Mouse (Mus musculus): ENCODE results near the gene Usp30. TPM values are rescaled to one million over a fixed set of nuclear protein-coding genes. Genes with fewer than 3 reads are reported as not detected.

Gene Usp30
- total RNA-seq (2022), result 1 to 10 TPM; 7.8 to 9.4 (median 8.6) TPM

DNA sequence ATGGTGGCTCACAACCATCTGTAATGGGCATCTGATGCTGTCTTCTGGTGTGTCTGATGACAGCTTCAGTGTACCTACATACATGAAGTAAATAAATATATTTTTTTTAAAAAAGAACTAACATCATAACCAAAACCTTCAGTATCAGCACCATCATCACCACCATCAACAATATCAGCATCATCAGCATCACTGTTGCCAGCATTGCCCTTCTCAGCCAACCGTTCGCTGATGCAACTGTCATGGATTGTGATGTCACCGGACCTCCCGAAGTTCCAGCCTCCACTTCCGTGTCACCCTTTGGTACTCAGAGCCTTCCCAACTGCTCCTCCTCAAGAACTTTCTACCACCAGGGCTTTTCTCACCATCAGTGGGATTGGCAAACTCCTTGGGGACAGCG, at the start of gene Usp30:
TSS of gene Usp30 (plus strand) at position 301 of the 400 bp plus-strand sequence.
- no peak for DNase-seq (ENCODE audit: low spot score in 2 of 2)

DNA sequence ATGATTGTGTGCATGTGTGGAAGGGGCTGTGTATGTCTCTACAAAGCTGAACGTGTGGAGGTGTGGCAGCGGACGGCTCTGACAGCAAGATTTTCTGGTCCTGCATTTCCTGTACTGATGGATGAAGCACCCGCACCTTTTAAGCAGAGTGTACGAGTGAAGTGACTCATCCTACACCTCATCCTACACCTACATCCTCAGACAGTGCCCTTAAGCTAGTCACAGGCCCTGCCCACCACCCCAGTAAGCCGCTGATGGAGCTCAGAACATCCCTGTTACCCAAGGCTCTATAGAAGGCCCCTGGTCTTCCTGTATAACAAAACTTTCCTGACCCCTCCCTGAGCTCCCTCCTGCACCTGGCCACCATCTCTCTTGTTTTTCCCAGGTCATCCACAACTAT, 40.9 kb upstream of the Usp30 start:
- no peak for DNase-seq (ENCODE audit: low spot score in 2 of 2)

DNA sequence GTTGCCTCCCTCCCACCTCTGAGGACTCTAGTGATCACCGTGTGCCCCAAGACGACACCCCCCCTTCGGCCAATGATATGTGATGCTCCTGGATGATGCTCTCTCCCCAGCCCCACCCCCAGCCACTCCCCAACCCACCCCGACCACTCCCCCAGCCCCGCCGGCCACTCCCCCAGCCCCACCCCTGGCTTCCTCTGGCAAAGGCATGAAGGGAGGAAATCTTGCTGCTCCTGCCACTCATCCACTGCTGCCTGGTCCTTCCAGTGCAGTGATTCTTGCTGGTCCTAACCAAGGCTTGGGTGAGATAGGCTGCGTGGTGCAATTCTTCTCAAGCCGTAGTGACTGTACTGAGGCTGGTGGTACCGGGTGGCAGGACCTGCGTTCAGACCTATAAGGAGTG, 40.4 kb upstream of the Usp30 start:
- DNase-seq (ENCODE audit: low spot score in 2 of 2), result no peak

DNA sequence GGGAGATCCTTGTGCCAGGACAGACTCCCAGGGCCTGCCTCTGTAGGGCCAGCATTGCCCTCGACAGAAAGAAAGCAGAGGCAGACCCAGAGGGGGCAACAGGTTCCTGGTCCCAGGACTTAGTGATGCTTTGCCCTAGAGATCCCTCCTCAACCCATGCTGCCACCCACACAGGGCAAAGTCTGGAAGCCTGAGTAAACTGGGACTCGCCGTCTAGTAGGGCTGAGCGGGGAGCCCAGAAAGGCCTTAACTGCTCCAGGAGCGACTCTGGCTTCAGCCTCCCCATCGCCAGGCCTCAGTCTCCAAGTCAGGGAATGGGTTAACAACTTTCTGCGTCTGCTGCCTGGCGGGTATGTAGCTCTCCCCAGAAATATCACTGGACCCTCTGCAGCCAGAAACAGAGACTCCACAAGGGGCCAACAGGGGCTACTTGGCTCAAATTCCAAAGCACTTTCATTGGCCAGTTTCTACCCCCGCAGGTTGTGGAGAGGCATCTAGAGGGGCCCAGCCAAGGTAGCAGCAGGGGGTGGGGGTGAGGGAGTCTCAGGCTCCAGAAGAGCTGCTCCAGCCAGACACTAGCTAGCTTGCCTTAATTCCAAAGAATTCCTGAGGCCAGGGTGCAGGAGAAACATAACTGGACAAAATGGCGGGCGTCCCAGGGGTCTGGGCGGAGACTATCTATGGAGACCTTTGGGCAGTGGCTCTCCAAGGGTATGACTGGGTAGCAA, 37.9 kb upstream of the Usp30 start:
- no peak for DNase-seq (ENCODE audit: low spot score in 2 of 2)

DNA sequence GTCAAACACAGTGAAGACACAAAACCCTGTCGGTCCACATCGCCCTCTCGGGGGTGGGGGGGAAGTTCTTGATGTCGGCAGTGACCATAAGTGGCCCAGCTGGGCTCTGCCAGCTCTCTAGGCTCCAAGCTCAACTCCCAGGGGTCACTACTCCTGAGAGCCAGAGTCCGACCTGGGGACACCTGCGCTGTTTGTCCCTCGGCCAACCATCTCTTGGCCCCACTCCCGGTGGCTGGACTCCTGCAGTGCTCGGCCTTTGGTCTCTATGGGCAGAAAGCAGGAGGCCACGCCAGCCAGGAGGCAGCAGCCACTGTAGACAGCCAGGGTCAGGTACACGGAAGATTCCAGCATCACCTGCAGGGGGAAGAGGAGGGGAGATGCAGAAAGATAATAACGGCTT, 37.1 kb upstream of the Usp30 start:
- no peak for DNase-seq (ENCODE audit: low spot score in 2 of 2)

DNA sequence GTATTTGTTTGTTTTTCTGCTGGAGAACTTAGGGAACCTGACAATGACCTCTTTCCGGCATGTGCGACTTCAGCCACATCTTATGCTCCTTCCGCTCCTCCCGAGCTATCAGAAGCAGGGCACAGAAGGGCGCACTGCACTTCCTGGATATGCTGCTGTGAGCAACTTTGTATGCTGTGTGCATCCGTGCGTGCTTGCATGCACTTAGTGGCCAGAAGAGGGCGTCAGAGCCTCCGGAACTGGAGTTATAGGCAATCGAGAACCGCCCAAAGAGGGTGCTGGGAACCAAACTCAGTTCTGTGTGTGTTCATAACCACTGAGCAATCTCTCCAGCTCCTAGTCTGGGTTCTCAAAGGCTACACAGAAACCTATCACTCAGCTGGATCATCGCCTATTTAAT, 34.6 kb upstream of the Usp30 start:
- no peak for DNase-seq (ENCODE audit: low spot score in 2 of 2)

DNA sequence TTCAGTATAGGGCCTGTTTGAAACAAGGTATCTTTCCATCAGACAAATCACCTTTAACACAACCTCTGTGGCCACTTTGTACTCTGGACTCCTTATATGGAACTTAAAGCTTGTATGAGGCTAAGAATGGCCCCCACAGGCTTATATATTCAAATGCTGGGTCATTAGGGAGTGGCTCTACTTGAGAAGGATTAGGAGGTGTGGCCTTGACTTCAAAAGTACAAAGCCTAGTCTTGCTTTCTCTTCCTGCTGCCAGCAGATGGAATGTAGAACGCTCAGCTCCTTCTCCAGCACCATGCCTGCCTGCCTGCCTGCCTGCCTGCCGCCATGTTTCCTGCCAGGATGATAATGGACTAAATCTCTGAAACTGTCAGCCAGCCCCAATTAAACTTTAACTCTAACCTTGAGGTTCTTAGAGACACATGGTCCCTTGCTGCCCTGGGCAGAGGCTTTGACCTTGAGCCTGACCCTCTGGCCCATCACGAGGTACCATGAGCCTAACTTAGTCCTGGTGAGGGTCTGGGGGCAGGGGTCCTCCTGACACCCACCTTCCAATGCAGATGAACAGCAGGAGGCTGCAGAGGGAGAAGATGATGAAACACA, 33.0 kb upstream of the Usp30 start:
- DNase-seq (ENCODE audit: low spot score in 2 of 2), result no peak

DNA sequence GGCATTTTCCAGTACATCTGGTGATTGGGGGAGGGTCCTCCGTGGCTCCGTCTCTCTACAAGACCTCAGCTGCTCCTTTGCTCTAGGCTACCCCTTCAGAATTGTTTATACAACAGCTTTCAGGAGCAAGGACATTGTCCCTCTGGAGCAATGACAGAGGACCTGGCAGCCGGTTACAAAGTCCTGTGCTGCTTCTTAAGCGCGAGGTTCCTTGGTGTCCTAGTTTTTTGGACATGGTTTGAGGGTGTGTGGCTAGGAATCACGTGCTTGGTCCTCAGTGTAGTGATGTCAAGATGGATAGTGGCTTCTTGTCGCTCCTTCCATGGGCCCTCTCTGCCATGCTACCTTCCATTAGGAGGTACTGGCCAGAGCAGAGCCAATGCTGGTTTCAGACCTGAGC, 30.9 kb upstream of the Usp30 start:
- DNase-seq (ENCODE audit: low spot score in 2 of 2), result no peak

DNA sequence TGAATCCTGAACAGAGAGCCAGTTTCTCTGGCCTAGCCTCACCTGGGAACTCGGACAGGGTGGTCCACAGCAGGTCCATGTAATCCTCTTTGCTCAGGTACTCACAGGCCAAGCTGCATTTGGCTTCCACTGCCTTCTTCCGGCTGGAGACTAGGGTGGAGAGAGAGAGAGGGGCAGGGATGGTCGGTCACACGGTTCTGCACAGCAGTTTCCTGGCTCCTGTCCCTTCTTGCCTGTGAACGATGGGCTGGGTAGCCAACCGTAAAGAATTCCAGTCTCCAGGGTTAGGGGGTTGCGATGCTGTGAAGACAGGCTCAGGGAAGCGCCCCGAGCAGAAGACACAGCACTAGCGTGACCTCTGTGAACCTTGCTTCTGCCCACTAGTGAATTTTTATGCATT, 30.1 kb upstream of the Usp30 start:
- DNase-seq (ENCODE audit: low spot score in 2 of 2), result no peak

DNA sequence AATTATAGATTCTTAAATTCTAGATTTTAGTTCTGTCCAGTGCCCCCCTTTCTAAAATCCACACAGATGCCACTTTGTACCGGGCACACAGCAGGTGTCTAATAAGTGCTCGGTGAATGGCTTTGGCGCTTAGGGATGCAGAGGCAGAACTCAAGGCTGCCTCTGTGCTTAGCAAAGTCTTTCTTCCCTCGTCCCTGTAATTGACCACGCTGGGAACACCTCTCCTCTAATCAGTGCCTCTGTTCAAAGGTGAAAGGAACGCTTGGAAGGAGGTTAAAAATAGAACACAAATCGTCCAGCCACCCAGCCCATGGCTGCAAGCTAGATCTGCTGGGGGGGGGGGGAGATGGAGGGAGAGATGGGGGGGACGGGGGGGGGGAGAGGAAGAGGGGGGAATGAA, 24.8 kb upstream of the Usp30 start:
- DNase-seq (ENCODE audit: low spot score in 2 of 2), result no peak

DNA sequence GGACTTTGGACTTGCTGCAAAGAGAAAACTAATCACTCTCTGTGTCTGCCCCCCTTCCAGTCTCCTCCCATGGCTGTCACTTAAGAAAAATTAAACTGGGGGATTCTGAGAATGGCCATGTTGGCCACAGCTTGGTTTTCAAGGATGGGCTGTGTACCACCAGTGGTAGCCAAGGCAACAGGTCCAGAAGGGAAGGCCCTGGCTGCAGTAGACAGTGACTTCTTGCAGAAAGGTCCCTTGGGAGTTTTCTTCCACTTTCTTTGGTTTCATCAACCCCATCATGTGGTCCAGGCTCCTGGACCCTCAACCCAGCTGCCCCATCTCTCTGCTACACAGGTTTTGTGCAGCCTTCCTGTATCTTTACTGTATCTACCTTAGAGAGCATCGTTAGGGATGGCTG, 24.4 kb upstream of the Usp30 start:
- DNase-seq (ENCODE audit: low spot score in 2 of 2), result no peak

DNA sequence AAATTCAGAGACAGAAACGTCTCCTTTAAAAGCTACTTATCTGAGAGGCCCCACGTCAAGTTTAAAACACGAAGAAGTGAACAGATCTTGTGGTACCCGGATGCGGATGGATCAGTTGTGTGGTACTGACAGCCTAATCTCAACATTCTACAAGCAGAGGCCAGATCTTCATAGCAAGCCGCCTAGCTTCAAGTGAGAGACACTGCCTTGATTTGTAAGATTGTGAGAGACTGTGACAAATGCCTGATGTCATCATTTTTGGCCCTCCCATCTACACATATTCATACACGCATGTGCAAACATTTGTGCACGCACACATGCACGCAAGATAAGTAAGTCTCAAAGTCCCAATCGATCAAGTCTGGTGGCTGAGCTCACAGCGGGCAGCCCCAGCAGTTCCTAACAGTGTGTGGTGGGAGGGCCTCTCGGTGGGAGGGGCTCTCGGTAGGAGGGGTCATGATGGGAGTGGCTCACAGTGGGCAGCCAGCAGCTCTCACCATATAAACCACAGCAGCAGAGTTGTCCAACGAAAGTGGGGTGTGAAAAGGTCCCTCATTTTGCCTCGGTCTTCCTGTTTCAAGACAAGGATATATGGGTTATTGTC, 23.8 kb upstream of the Usp30 start:
- DNase-seq (ENCODE audit: low spot score in 2 of 2), result no peak

DNA sequence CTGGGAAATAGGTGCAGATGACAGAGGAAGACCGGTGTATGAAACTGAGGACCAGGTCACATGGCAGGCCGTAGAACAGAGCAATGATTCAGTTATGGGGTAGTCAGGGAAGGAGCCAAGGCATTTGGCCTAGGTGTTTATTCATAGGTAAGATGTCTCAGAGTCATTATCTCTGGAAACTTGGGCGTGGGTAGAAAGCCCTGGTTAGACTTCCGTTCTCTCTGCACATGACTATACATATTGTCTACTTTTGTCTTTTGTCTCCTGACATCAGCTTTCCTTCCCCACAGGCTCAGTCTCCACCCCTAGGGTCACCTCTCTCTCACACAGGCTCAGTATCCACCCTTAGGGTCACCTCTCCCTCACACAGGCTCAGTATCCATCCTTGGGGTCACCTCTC, 21.5 kb upstream of the Usp30 start:
- DNase-seq (ENCODE audit: low spot score in 2 of 2), result no peak

DNA sequence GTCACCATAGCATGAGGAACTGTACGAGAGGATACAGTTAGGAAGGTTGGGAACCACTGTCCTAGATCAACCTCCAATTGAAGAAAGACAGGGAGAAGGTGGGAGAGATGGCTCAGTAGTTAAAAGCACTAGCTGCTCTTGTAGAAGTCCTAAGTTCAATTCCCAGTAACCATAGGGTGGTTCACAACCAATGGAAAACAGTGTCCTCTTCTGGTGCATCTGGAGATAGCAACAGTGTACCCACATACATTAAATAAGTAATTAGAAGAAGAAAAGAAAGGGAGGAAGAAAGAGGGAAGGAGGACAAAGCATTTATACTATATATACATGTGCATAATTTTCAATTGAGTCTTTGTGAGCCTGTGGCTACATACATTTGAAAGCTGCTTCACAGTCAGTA, 20.1 kb upstream of the Usp30 start:
- DNase-seq (ENCODE audit: low spot score in 2 of 2), result no peak

DNA sequence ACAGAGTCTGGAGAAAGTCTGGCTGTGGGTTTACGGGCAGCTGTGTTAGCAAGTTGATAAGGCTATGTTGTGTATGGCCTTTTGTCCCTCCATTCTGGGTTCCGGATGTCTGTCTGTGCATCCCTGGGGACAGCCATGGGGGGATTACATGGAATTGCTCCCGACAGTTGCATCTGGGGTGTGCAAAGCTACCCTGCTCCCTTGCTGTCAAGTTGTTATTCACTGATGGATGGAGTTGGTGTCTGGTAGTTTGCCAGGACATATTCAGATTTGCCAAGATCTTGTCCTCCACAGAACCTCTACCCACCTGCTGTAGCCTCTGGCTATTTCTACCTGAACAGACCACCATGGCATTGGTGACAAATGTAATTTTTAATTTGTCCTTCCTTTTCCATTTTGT, 19.1 kb upstream of the Usp30 start:
- no peak for DNase-seq (ENCODE audit: low spot score in 2 of 2)

DNA sequence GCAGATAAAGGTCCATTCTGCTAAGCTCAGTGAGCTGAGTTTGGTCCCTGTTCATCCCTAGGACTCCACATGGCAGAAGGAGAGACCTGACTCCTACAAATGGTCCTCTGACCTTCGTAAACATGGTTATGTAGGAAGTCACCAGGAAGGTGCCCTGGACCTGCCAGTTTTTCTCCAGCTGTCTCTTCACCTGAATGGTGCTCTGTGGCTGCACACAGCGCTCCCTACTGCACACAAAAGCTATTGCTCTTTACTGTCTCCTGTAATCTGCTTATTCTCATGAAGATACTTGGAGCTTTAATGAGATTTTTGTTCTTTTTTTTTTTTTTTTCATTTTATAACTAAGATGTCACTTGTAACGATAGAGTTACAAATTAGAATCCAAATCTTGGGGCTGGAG, 18.7 kb upstream of the Usp30 start:
- DNase-seq (ENCODE audit: low spot score in 2 of 2), result no peak

DNA sequence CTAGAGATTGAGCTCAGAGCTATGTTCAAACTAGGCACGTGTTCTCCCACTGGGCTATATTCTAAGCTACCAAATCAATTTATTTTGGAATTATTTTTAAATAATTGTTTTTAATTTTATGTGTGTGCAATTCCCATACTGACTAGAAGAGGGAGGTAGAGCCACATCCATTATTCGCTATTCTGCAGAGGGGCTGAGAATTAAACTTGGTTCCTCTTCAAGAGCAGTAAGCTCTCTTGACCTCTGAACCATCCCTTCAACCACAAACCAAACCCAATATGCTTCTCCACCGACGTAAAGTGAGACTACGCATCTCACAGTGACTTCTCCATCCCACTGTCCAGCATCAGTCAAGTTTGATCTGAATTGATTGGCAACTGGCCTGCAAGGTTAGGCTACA, 18.1 kb upstream of the Usp30 start:
- no peak for DNase-seq (ENCODE audit: low spot score in 2 of 2)

DNA sequence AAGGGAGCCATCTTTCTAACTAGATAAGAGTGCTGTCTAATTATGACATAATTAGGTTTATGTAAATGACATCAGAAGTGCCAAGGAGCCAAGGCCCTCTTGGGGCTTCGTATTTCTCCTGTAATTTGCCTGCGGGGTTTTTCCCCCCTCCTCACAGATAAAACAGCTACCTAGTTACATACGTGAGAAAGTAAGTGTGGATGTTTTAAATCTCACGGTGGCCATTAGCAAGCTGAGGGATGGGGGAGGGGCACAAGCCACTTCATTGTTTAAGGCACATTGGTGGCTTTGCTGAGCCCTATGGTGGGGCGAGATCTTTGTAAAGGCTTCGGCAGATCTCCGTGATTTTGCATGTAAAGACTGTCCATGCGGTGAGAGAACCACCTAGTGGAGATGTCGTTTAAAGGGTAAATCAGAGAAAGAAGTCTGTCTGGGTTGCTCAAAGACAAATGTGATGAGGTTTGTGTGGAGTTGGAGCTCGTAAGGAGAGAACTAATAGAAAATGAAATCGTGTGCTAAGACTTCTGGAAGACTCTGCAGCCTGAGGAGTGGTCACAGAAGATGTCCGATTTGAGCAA, 16.4 kb upstream of the Usp30 start:
- no peak for DNase-seq (ENCODE audit: low spot score in 2 of 2)

DNA sequence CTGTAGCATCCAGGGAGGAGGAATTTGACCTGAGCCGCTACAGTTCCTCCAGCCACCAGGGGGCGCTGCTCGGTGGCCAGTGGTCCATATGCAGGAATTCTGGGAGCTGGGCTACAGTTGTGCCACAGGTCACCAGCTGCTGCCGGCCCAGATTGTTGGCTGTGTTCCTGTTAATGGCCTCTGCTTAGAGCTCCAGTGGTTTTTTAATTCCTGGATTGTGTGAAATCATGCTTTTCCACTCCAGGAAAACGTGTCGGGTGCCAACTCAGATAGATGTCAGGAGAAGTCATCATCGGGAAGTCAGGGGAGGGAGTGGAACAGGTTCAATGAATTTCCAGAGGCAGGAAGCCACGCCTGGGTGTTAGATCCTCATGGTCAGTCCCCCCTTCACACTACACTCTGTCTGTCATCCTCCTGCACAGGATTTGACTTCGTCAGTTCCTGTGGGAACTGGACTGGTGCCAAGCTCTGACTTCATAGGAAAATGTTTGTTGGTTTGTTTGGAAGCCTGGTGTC, 13.0 kb upstream of the Usp30 start:
- peak; percentile 38 to 50 for DNase-seq (ENCODE audit: low spot score in 2 of 2)

DNA sequence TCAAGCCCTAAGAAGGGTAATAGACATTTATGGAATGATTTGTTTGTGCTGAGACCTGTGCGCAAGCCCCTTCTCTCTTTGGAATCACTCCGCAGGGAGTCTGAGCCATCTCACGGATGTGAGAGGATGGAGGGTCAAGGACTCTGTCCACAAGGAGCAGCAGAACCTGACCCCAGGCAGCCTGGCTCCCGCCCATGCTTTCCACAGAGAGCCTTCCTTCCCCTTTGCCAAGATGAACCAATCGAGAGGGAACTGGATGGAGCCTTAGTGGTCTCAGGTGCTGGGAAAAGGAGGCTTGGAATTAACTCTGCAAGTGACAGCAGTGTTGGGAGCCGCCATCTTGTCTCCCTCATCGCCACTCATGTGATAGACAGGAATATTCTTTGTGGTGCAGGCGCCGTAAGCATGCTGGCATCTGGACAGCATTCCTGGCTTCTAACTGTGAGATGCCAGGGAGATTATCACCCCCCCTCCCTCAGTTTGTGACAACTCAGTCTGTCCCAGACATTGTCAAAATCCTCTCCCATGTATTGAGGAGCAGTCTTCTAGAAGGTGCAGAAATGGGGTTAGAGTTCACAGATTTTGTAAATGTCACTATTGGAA, 8.0 kb upstream of the Usp30 start:
- DNase-seq (ENCODE audit: low spot score in 2 of 2), result no peak

DNA sequence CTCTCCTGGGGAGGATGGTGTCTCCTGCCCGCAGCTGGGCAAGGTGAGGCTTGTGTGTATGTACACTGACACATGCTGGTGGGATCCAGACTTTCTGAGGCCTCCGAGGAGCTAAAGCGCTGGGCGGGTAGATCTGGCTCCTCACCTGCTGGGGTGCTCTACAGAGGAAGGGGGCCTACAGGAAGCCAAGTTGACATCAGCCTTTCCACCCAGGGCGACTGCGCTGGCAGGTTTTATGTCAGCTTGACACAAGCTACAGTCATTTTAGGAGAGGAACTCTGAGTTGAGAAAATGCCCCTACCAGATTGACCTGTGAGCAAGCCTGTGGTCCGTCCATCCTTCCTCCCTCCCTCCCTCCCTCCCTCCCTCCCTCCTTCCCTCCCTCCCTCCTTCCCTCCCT, 3.6 kb upstream of the Usp30 start:
- no peak for DNase-seq (ENCODE audit: low spot score in 2 of 2)

DNA sequence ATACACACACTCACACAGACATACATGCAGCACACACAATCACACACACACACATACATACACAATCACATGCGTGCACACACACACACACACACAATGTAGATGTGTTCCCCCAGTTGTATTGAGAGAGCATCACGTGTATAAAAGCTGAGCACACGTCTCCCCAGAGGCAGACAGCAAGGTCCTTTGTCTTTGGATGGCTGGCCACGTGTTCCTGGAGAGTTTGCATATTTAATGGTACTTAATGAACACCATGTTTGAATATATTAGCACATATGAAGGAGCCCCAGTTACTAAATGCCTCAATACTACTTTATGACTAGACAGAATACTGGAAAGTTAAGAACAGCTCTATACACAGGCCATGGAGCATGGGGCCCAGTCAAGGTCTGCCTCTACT, 1.3 kb upstream of the Usp30 start:
- DNase-seq (ENCODE audit: low spot score in 2 of 2), result no peak

Measured in gastrocnemius, adult 8-10 months (tissue).